Mouse (Mus musculus) kidney, adult 11 months (tissue): ENCODE measurements around the gene Ms4a18.
A peak's percentile ranks its signal among the peaks of the same experiment; 100 is the strongest.

Experiments used
- DNase-seq: peaks from one replicate; pipeline ENCODE4 v3.0.0; 2022

Gene Ms4a18

GRCm38 (mm10) chr19:10980210-10980609 is 37.6 kb downstream of the Ms4a18 start:
- DNase-seq, result no peak

- peak; percentile 54 for DNase-seq
These were observed 38.4 kb downstream of the Ms4a18 start for GRCm38 (mm10) chr19:10979184-10980168.

GRCm38 (mm10) chr19:10976318-10976717 is 41.5 kb downstream of the Ms4a18 start:
- no peak for DNase-seq

DNA sequence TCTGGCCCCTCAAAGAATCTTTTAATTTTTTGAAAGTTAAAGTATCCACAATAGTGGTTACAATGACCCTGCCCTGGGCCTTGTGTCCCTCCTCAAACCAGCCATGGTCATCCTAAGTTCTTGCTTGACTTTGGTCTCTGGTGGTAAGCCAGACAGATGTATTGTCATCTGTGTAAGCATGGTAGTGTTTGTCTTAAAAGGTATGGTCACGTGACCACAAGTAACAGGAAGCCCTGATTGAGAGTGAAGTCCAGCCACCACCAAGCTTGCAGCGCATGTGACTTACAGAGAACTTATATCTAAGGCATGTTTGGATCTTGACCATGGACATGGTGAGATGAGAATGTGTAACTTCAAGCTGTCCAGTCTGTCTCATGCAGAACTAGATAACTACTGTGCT is 42.6 kb downstream of the Ms4a18 start:
- no peak for DNase-seq

DNA sequence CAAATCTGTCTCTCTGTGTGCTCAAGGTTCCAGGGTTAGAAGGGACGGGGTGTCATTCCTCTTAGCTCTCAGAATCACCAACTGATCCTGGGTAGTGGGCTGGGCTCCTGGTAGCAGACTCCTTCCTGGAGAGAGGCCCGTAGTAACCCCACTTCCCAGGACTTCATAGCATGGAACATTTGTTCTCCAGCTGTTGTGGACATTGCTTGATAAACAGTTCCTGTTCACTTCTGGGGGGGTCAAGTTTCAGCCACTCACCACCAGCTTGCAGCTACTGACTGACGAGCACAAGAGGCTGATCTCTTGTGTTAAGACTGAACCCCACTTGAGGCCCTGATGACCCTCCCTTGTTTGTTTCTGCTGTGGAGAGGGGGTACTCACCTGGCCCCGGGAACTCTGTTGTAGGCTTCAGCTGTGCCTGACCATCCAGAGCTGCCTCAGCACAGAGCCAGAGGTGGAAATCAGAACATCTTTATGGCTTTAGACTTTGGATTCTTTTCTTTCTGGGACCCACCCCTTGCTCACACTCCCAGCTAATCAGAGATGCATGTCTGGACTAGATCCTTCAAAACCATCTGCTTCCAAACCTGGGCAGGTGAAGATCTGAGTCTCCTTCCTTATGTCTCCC is 43.5 kb downstream of the Ms4a18 start, which contains the start of gene Ms4a10:
Gene Ms4a10, minus strand, starts transcription at position 433 of the 628 bp plus-strand sequence.
- DNase-seq, result no peak

DNA sequence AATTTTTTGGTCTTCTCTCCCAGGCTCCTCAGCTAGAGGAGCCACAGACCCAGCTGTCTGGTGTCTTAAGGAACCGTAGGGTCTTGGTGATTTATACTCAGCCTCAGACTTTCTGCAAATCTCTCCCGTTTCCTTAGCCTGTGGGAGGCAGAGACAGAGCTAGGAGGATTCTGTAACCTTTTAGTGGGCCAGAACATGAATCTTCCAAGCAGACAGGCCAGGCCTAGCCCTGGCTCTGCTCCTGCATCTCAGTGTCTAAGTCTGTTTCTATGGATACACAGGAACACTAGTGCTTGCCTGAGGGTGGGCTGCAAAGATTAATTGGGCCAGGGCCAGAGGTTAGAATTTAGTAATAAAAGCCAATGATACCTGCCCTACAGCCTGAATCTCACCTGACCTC is 44.6 kb downstream of the Ms4a18 start:
- DNase-seq, result no peak

DNA sequence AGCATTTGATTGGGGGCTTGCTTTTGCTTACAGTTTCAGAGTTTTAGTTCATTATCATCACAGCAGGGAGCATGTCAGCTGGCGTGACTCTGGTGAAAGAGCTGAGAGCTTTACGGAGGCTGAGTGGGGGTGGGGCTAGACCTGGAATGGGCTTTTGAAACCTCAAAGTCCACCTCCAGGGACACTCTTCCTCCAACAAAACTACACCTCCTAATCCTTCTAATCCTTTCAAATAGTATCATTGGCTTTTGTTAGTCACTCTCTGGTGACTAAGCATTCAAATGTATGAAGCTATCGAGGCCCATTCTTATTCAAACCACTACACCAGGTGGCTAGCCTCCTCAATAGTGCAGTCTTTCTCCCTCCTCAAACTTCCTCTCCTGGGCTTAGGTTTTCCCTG is 45.2 kb downstream of the Ms4a18 start:
- no peak for DNase-seq

DNA sequence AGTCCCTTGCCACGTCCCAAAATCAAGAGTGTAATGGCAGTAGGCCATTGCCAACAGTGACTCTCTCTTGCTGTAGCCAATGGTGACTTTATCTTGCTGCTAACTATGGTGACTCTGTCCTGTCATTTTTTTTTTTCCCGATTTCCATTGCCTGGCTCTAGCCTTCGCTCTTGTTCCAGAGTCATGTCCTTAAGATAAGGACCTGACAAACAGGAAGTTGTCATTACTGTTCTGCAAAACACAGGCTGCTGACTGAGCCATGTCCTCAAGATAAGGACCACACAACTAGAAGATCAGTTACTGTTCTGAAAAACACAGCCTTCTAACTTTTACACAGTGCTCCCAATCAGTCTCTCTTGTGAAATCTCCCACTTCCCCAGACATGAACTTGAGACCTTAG is 47.4 kb downstream of the Ms4a18 start:
- DNase-seq, result no peak

GRCm38 (mm10) chr19:10968578-10968977 is 49.3 kb downstream of the Ms4a18 start:
- no peak for DNase-seq

GRCm38 (mm10) chr19:10965721-10966120 is 52.1 kb downstream of the Ms4a18 start:
- no peak for DNase-seq

GRCm38 (mm10) chr19:10959978-10960346 is 57.9 kb downstream of the Ms4a18 start:
- DNase-seq, result no peak

GRCm38 (mm10) chr19:10959085-10959977 is 58.5 kb downstream of the Ms4a18 start:
- no peak for DNase-seq

GRCm38 (mm10) chr19:10952021-10952939 is 65.6 kb downstream of the Ms4a18 start:
- DNase-seq, result peak; percentile 8

DNA sequence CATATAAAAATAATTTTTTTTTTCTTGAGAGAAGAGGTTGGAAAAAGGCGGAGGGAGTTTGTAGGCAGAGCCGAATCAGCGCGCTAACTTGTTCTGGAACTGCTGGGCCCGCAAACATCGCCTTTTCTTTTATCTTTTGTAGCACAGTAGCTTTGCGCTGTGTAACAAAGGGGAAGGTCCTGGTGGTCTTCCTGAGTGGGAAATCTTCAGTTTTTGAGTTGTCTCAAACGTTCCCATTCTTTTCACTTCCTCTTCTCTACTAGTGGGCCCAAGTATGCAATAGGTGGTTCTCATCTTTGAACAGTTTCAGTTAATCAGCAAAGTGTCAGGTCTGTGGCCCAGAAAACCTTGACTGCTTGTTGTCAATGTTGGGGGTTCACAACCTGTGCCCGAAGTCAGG is 68.3 kb downstream of the Ms4a18 start:
- no peak for DNase-seq

GRCm38 (mm10) chr19:10949112-10949511 is 68.7 kb downstream of the Ms4a18 start, which contains the start of gene Ccdc86:
Gene Ccdc86 (minus strand): TSS chr19:10949266.
- DNase-seq, result peak; percentile 95

DNA sequence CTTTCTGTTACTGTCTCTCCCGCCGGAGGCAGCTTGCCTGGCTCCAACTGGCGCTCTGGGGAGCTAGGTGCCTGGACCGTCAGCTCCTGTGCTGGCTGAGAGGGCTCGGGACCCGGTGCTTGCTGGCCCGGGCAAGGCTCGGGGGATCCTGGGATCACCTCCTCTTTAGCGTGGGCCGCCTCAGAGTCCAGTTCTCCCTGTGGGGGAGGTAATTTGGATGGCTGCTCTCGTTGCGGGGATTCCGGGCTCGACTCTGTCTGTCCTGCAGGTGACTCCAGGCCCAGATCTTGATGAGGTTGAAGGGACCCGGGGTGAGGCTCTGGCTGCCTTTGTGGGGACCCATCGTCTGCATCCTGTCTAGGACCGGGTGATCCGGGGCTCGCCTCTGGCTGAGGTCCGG is 69.4 kb downstream of the Ms4a18 start:
- peak; percentile 8 for DNase-seq

- no peak for DNase-seq
These were observed 70.6 kb downstream of the Ms4a18 start for GRCm38 (mm10) chr19:10947219-10947618.
